ENCODE assay signal across 28 mouse cellular contexts in the genomic region with DNA sequence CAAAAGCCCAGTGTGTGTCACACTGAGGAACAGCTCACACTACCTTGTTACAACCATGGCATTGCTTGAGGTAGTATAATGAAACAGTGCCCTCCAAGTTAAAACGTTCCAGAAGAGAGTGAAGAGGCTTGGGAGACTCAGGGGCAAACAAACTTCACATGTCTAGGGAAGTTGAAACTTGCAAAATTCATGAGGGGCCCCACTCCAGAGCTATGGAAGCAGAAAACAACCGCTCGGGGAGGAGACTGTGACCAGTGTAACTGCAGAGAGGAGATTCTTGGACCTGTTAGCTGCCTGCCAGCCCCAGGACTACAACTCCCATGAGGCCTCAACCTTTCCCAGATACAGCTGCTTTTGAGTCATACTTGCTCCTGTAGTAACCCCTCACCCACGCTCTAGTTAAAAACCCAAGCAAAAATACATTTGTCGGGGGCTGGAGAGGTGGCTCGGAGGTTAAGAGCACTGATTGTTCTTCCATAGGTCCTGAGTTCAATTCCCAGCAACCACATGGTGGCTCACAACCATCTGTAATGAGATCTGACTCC. TPM values are rescaled to one million over a fixed set of nuclear protein-coding genes. Genes with fewer than 3 reads are reported as not detected.
DNase-seq lines count a peak whose midpoint lies in the region; ATAC-seq lines count a peak whose summit lies in the region.
"Had no signal": no experiment of that assay in that cellular context is flagged by ENCODE, and none has a peak within 500 bp of the region (broad histone marks: within the 10 kb centered on the region; RNA-seq: fewer than 3 reads in every experiment).

No protein-coding gene starts in this region.

- 0 out of 2 replicates have a peak, but pooled peaks cover 3% of the 10 kb centered on the region for H3K4me1 ChIP-seq in midbrain, embryonic 11.5 days (ENCODE audit: control insufficient read depth, insufficient read depth, low read length)
- peaks cover 22% of the 10 kb centered on the region for H3K4me1 ChIP-seq in midbrain, embryonic 10.5 days
- peaks cover 21% of the 10 kb centered on the region for H3K4me1 ChIP-seq in midbrain, embryonic 13.5 days (replicated peaks)

- no peak overlapping the region for H3K27ac ChIP-seq in midbrain, embryonic 11.5 days (ENCODE audit: low read depth, low read length)
- no peak overlapping the region for H3K27ac ChIP-seq in midbrain, embryonic 10.5 days (replicated peaks)
- no peak overlapping the region for H3K27ac ChIP-seq in midbrain, embryonic 13.5 days
- H3K27ac ChIP-seq: embryonic facial prominence, embryonic 13.5 days; forebrain, embryonic 12.5 days; hindbrain, embryonic 12.5 days; hindbrain, postnatal 0 days; intestine, embryonic 15.5 days; liver, embryonic 12.5 days had no signal

- no peaks in the 10 kb centered on the region for H3K27me3 ChIP-seq in midbrain, embryonic 11.5 days (ENCODE audit: control insufficient read depth, insufficient read depth, low read length)
- H3K27me3 ChIP-seq in midbrain, embryonic 10.5 days (ENCODE audit: low read depth, poor library complexity, severe bottlenecking) = no peaks in the 10 kb centered on the region
- no peaks in the 10 kb centered on the region for H3K27me3 ChIP-seq in midbrain, embryonic 13.5 days
- H3K27me3 ChIP-seq: embryonic facial prominence, embryonic 13.5 days; forebrain, embryonic 12.5 days; hindbrain, embryonic 12.5 days; intestine, embryonic 15.5 days; liver, embryonic 12.5 days; Patski had no signal

- no peak overlapping the region for H3K4me3 ChIP-seq in midbrain, embryonic 11.5 days (ENCODE audit: low read depth, low read length)
- H3K4me3 ChIP-seq in midbrain, embryonic 10.5 days = no peak overlapping the region
- H3K4me3 ChIP-seq in midbrain, embryonic 13.5 days (replicated peaks) = no peak overlapping the region
- H3K4me3 ChIP-seq: embryonic facial prominence, embryonic 13.5 days; forebrain, embryonic 12.5 days; hindbrain, embryonic 12.5 days; intestine, embryonic 15.5 days; liver, embryonic 12.5 days had no signal

- H3K9me3 ChIP-seq in midbrain, embryonic 11.5 days (ENCODE audit: control insufficient read depth, low read length) = no peaks in the 10 kb centered on the region
- no peaks in the 10 kb centered on the region for H3K9me3 ChIP-seq in midbrain, embryonic 10.5 days (replicated peaks)
- no peaks in the 10 kb centered on the region for H3K9me3 ChIP-seq in midbrain, embryonic 13.5 days
- H3K9me3 ChIP-seq: embryonic facial prominence, embryonic 13.5 days; forebrain, embryonic 12.5 days; hindbrain, embryonic 12.5 days; intestine, embryonic 15.5 days; liver, embryonic 12.5 days had no signal

- peak; percentile 85 for DNase-seq in heart, adult 11 months
- no peak for DNase-seq in heart, adult 18-20 months
- DNase-seq in midbrain, embryonic 11.5 days (ENCODE audit: low spot score, missing footprints) = peak; percentile 64
- DNase-seq in midbrain, embryonic 10.5 days (ENCODE audit: low spot score) = no peak
- DNase-seq in brain, adult 2 months (ENCODE audit: low read depth, low spot score) = peak; percentile 53
- no peak for DNase-seq in embryo, embryonic 9.5 days (ENCODE audit: extremely low spot score)
- DNase-seq in left cerebral cortex, adult 8-10 months (ENCODE audit: low spot score in 2 of 2) = no peak
- DNase-seq: adrenal gland, postnatal 14 days; cerebellum, adult 18-20 months; cerebellum, postnatal 14 days; forebrain, postnatal 0 days; heart, postnatal 36 days; kidney, adult 2 months; kidney, postnatal 36 days; liver, postnatal 0 days; spleen, adult 18-20 months; thymus, postnatal 14 days had no signal

- H3K36me3 ChIP-seq in midbrain, embryonic 11.5 days (ENCODE audit: control insufficient read depth, insufficient read depth, low read length) = no peaks in the 10 kb centered on the region
- H3K36me3 ChIP-seq in midbrain, embryonic 10.5 days = peaks cover 10% of the 10 kb centered on the region
- H3K36me3 ChIP-seq in midbrain, embryonic 13.5 days = no peaks in the 10 kb centered on the region; the same call in 1 of the 2 replicates
- H3K36me3 ChIP-seq: forebrain, embryonic 12.5 days; hindbrain, embryonic 12.5 days; intestine, embryonic 15.5 days had no signal

- no peak overlapping the region for H3K4me2 ChIP-seq in midbrain, embryonic 11.5 days
- no peak overlapping the region for H3K4me2 ChIP-seq in midbrain, embryonic 13.5 days (replicated peaks)
- H3K4me2 ChIP-seq: embryonic facial prominence, embryonic 13.5 days; forebrain, embryonic 12.5 days; heart, embryonic 11.5 days; hindbrain, embryonic 12.5 days; intestine, embryonic 15.5 days; liver, embryonic 12.5 days had no signal

- 83% methylated on average over 6 of the region's 6 CpGs for WGBS in midbrain, embryonic 11.5 days
- WGBS in midbrain, embryonic 10.5 days = 80% methylated on average over 6 of the region's 6 CpGs
- WGBS in midbrain, embryonic 13.5 days = 74% methylated on average over 6 of the region's 6 CpGs

- ATAC-seq in midbrain, embryonic 11.5 days (ENCODE audit: low FRiP score) = no peak
- no peak for ATAC-seq in midbrain, embryonic 13.5 days
- ATAC-seq: CD4-positive, CD25-positive, alpha-beta regulatory T cell, adult 4 months; forebrain, postnatal 0 days; hindbrain, postnatal 0 days; intestine, embryonic 15.5 days; liver, embryonic 12.5 days; liver, postnatal 0 days; midbrain, embryonic 16.5 days; Patski had no signal

- no peak overlapping the region for H3K9ac ChIP-seq in midbrain, embryonic 11.5 days (ENCODE audit: low read length)
- H3K9ac ChIP-seq in midbrain, embryonic 13.5 days (replicated peaks) = no peak overlapping the region
- H3K9ac ChIP-seq: embryonic facial prominence, embryonic 13.5 days; forebrain, embryonic 12.5 days; forebrain, postnatal 0 days; hindbrain, embryonic 12.5 days; intestine, embryonic 15.5 days; liver, embryonic 12.5 days; liver, postnatal 0 days had no signal

RNA-seq across cellular contexts. Expression of a gene that starts 25.4 kb away (rescaled TPM):
- total RNA-seq in heart, adult 18-20 months (2021) = 10 to 100 TPM; 34.8 to 38.2 TPM
- 35.6 and 38.1 TPM in 2 replicates for polyA plus RNA-seq in midbrain, embryonic 11.5 days (2014; fragmentation: Nextera tagmentation; extraction: Ambion mirVana)
- polyA plus RNA-seq in midbrain, embryonic 10.5 days (2016; fragmentation: Nextera tagmentation; extraction: Ambion mirVana) = 29.7 and 30.1 TPM in 2 replicates
- 23.9 and 25.2 TPM in 2 replicates for polyA plus RNA-seq in midbrain, embryonic 13.5 days (2015; fragmentation: Nextera tagmentation; extraction: Ambion mirVana)
- total RNA-seq in left cerebral cortex, adult 8-10 months (2022) = 100 to 1,000 TPM; 126 to 154 (median 139) TPM

Comparison
In these comparisons a context has a peak if more than half of its experiments do, and no peak if none do; other contexts are left out.
1. DNase-seq: peak in heart, adult 11 months (single experiment), midbrain, embryonic 11.5 days (single experiment) and brain, adult 2 months (single experiment); none in heart, adult 18-20 months (0 of 2), midbrain, embryonic 10.5 days (single experiment), embryo, embryonic 9.5 days (single experiment) and left cerebral cortex, adult 8-10 months (0 of 2).